Mouse (Mus musculus) urinary bladder, postnatal 4 days (tissue): ENCODE measurements around the gene Exosc1.
"Not testable (repeated sequence)": the region's sequence is repeated elsewhere in the genome, so short reads cannot be mapped to it uniquely, and the experiment has no call there.

Experiments used
- DNase-seq, 2 experiments: peaks; one replicate each; pipeline ENCODE4 v3.0.0; 2021 to 2022; ENCODE audit warnings: low spot score in 2 of 2

Exosc1 gene

DNA sequence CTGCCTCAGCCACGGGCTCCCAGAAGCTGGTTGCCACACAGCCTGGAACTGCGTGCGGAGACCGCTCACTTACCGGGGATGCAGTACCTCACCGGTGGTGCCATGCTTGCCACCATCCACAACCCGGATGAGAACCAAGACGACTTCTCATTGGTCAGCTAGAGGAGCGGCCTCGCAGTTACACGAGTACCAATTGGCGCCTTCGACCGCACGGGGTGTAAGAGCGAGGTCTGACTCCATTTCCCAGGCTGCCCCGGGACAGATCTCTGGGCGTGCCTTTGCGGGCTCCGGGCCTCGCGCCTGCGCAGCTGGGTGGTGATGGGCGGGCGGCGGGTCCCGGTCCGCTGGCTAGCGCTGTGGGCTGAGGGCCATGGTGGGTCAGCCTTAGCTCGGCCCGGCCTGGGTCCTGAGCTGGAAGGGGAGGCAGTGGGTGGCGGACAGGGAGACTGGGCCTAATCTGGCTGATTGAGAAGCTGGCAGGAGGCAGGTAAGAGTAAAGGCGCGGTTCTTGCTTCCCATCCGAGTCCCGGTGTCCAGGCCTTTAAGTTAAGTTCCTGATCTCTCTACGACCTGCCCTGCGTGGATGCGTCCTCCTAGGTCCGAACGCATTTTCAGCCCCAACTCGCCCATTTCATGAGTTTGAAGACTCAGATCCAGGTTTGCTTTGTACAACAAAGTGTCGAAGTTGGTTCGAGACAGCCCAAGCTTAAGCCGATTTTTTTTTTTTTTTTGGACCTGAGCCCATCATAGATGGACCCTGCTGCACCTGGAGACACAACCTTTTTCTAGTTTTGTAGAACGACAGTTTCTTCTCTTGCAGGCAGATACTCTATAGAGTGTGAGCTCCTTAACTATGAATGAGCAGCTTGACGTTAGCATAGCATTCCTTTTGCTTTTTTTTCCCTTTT lies at the start of gene Exosc1, which contains the start of gene Zdhhc16:
TSS of gene Exosc1 (minus strand) at position 245 of the 908 bp plus-strand sequence.
TSS of gene Zdhhc16 (plus strand) at position 302 of the 908 bp plus-strand sequence.
- peak; percentile 97 for DNase-seq

DNA sequence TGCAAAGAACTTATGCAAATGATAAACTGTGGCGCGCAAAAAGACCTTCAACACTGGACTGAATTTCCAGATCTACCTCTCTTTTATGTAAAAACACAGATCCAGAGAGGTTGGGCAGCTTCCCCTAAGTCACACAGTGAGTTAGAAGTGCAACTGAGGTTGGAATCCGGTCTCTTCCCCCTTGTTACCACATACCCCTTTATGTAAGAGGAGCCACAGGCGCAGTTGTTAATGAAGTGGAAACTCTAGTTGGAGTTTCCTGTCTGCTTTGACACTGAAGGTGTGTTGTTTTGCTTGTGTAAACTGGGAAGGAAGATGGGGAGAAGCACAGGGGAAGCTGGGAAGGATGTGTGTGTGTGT lies 49.5 kb upstream of the Exosc1 start:
- no peak for DNase-seq

DNA sequence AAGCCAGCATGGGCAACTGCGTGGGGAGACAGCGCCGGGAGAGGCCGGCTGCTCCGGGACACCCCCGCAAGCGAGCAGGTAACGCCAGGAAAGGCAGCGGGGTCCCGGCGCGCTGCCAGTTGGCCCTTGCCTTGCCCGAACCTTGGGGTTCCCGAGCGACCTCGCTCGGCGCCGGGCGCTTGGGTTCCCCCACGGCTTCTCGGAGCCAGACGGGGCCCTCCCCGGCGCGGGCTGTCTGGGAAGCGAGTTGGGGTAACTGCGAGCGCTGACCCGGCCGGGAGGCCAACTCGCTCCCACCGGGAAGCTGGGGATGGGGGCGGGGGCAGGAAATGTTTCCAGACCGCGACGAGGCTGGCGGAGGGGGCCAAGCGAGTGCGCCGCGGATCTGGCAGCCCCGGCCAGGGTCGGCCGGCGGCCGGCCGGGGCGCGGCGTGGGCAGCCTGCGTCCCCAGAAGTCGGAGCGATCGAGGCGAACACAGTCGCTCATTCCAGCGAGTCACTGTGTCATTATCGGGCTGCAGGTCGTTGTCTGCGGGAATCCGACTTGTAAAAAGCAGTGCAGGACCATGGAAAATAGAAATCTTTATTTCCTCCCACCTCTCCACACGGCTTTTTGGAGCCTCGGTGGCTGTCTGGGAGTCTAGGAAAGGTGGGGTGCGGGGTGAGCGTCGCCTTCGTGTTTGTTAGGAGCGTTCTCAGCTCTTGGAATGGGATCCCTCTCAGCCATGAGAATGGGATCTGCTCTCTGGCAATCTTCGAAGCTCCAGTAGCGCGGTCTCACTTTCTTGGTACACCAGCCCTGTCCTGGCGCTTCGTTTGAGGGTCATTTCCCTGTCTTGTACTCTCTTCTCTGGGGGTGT lies 48.9 kb upstream of the Exosc1 start:
- DNase-seq = peak; percentile 52 to 68

DNA sequence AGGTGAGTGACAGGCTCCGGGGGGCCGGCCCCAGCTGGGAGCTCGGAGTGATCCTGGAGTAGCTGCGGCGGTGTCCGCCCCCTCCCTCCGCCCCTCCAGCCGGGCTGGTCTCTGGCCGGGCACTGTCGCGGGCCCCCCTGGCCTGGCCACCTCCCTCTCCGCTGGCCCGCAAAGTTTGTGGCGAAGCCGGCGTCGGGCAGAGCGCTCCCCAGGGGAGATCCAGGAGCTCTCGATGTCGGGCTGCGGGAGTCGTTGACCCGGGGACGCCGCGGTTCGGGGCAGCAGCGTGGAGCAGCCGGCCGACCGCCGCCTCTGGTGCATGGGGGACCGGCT lies 48.3 kb upstream of the Exosc1 start, which contains the start of gene Ubtd1:
TSS of gene Ubtd1 (plus strand) at position 169 of the 333 bp plus-strand sequence.
- DNase-seq = no peak

DNA sequence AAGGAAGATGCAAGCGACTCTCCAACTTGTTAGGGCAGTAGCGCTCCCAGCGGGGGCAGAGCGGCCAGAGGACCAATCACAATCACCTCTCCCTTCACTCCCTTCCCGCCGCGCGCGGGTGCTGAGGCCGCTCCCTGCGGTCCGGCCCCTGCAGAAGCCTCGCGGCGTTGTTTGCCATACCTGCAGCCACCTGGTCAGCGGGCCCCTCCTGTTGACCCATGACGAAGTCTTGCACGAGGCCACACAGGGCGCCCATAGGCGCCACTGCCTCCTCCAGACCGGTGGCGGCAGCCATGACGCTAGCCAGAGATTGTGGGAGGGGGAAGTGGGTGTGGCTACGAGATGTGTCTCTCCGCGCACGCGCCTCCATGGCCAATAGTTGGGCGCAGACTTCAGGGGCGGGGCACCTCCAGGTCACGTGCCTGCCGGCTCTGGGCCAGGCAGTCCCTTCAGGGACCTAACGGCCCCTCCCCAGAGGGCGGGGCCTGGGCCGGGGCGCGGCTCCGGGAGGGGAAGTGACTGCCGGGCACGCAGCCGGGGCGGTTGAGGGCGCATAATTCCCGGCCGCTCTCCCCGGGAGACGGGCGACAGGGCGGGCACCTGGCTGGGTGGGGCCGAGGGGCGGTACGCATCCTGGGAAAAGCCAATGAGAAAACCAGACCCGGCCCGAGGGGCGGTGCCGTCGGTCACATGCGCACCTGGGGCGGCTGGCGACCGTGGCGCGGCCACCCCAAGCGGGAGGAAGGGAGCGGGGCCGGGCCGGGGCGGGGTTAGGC lies 47.8 kb upstream of the Exosc1 start, which contains the start of gene Mms19:
TSS of gene Mms19 (minus strand) at position 339 of the 776 bp plus-strand sequence.
- DNase-seq = peak; percentile 99

DNA sequence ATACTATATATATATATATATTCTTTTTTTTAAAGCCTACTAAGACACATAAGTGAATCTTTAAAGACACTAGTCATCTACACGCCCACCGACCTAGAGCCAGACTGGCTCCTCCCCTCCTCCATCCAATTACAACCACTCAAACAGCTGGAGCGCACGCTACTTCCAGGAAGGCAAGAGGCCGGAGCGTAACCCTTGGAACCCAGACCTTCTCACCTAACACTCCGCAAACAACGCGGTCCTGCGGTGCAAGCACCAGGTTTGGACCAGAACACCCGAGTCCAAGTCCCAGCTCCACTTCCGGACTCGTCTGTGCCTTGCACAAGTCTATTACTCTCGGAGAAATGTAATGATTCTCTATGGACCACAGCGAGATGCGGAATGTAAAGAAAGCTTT lies 47.2 kb upstream of the Exosc1 start:
- DNase-seq = peak in 1 of 2 experiments; percentile 31

DNA sequence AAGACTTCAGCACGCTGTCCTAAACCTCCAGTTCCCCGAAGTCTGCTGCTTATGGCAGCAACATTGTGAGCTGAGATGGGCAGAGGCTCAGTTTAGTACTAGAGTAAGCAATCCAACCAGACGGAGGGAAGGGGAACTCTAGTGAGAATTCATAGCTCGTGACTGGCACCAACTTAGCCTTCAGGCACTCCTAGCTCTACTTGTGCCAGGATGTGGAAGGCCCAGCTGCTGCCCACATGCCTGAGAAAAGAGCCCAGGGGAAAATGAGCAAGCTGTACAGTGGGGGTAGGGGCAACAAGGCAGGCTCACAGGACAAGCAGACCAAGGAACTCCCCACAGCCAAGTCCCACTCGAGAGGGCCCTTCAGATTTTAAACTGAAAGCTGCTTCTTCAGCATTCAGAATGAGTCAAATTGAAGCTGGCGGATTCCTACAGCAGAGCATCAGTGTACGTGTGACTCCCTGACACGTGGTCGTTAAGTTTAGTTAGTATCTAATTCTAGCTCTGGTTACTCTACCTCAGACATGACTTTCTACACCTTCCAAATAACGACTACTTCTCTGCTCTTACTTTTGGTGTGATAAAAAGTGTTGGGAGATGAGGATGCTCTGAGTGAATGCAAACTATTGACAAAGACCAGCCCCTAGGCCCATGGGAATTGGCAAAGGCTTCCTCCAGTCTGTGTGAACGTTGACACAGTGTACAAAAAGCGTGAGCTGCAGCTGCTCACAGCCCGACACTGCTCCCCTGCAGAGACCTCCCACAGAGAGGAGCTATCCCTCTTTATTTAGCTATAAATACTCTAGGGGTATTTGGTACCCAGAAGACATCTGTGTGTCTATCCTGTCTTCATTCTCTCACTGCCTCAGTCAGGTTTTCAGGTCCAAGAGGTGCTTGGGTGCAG lies 40.9 kb upstream of the Exosc1 start:
- no peak for DNase-seq

DNA sequence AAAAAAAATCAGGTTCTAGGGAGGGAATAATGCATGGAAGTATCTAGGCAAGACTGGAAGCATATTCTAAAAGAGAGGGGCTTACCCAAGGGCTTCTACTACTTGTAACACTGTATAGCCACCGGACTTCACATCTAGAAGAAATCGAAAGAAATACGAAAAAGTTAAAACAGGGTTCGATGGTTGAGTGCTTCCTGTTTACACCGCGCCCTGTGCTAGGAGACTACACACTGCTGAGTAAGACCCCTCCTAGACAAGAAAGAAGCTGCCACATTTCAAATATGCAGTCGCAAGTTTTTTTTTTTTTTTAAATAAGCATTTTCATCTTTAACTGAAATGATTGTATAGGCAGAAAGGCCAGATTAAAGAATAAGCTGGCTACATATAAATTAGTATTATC lies 36.4 kb upstream of the Exosc1 start:
- no peak for DNase-seq

DNA sequence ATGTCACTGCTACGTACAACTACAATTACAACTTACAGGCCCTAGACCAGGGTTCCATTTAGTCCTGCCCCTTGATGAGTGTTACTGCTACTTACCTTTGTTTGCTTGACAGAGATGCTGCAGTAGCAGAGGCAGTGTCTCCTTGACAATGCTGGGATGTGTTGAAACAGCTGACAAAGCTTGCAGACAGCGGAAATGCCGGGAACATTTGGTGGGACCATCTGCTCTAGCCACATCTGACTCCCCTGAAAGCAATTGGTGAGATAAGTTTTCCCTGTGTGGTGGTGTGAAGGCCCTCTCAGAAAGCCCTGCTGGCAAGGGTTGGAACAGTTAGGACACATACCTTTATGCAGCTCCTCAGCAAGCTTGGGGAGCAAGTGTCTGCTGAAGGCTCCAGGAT lies 20.4 kb upstream of the Exosc1 start:
- no peak for DNase-seq

DNA sequence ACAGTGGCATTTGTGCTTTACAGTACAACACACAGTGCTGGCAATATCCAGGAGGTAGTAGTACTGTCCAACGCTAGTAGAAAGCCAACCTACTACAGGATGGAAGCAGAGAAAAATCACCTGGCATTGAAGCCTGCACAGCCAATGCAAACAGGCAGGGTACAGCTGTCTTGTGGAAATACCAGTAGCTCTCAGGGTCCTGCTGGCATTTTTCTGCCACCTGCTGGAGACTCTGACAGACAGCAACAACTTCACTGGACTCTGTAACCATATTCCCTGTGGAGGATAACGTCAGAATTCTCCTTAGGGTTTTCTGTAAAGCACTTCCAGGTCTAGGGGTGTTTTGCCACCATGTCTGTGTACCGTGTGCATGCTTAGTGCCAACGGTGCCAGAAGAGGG lies 19.1 kb upstream of the Exosc1 start:
- DNase-seq = no peak

DNA sequence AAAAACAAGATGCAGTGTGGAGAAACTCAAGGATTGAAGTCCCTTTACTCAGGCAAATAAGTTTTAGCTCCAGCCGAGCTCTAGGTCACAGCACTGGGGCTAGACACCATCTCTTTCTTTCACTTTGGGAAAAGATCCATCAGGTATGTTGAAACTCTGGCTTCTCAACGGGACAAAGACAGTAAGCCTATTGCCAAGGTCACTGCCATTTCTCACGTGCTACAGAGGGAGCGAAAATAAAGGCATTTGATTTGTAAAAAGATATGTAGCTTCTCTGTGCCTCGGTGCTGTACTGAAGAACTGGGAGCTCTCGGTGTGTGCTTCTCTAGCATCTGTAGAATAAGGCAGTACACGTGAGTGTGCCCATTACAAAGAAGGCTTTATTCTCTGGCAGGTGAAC lies 10.6 kb upstream of the Exosc1 start:
- DNase-seq = no peak

DNA sequence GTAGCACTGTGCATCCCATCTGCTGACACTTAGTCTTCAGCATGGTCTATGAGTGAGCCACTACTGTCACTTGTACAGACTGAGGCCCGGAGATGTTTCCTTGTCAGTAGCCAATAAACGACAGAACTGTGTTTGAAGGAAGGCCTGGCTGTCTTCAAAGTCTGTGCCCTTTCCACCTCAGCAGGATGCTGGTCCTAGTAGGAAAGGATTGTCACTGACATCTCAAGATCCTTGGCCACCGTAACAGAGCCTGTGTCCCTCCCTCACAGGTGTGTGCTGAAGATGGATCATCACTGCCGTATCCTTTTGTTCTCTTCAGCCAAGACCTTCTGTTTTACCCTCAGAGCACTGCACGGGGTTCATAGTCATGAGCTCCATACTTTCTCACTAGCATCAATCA lies 5.3 kb upstream of the Exosc1 start:
- no peak for DNase-seq

DNA sequence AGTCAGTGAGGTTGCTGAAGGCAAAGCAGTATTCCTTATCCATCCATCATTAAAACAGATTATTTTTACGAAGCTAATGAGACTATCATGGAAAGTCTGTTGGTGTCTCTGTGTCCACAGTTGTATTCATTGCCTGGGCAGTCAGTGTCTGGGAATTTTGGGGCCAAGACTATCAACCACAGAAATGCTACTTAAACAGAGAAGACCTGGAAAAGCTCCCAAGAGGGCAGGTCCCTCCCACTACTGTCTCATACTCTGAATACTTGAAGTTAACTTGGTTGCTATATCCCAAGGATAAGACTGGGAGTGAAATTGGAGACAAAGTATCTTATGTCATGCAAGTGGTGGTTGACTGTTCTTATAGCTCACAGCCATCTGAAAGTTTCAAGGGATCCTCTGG lies 2.7 kb upstream of the Exosc1 start:
- no peak for DNase-seq

DNA sequence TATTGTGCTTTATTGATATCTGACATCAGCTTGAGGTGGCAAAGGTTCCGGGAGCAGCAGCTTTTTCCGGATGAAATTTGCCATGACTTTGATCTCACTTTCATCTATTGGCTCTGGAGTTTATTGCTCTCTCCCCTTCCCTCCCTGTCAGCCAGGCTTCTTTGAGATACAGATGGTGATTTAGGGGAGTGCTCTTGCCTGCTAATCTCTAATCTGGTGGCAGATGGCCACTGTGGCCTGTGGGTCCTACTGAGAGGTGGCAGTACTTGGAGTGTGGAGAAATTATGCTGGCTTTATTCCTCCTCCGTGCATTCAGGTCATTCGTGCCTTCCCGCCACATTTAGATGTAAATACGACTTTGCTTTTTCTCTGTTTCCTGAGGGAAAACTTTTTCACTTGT lies 901 bp upstream of the Exosc1 start:
- DNase-seq = no peak

DNA sequence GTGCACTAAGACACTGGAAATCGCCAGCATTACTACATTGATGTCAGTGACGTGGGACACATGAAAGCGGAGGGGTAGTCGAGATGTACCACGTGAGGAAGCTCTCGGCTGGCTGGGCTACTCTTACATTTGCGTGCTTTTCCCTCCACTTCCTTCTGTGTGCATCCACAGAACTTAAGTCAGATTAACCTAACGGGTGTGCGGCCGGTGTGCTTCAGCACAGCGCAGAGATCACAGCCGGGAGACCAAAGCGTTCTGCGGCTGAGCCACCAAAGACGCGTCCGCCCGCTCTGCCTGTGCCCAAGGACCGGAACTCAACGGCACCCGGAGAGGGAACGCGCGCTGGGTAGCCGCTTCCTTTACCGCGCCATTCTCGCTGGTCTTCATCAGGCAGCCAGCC lies 537 bp downstream of the Exosc1 start:
- no peak for DNase-seq

DNA sequence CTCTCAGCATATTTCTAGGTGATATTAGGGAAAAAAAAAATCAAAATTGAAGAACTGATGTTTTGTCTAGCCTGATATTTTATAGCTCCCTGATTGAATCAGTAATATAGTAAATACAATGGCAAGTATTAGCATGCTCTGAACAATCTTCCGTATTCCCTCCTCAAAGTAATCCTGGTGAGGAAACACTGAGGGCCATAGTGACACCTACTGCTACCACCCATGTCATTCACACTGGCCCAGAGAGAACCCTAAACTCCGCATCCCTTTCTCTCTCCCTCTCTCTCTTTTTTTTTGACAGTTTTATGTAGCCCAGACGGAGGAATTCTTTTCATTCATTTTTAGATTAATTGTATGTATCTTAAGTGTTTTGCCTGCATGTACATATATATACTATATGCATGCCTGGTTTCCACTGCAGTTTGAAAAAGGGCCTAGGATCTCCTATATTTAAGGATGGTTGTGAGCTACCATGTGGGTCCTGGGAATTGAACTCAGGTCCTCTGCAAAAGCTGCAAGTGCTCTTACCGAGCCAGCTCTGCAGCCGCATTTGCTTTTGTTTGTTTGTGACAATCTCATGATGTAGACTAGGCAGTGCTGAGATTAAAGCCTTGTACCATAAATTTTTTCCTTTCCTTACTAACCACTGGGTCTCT lies 12.7 kb downstream of the Exosc1 start:
- no peak for DNase-seq

DNA sequence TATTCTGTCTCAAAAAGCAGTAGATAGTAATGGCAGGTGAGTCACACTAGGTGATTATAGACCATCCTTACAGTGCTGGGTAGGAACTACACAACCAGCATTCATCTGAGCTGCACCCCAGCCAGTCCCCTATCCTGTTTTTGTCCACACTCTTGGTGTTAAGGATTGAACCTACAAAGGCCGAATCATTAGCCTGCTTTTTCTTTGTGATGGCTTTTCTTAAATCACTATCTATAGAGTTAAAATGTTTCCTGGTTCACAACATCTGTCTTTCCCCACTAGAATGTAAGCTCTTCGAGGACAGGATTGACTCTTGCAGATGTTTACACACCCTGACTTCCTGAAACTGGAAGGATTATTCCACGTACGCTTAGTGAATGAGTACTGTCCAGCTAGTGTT lies 13.8 kb downstream of the Exosc1 start:
- no peak for DNase-seq

DNA sequence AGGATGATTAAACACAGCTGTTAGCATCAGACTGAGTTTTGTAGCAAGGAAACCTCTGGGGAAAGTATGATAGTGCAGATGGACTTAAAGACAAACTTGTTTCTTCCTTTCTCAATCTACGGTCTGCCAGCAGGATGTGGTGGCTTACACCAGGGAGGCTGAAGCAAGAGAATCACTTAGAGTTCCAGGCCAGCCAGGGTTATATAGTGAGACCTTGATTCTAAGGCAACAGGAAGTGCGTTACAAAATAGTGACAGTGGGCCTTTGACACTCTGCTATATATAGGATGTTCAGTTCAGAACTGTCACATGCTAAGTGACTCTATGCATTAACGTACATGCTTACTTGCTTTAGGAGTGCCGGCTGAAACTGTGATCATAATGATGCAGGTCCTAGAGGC lies 16.4 kb downstream of the Exosc1 start:
- no peak for DNase-seq

DNA sequence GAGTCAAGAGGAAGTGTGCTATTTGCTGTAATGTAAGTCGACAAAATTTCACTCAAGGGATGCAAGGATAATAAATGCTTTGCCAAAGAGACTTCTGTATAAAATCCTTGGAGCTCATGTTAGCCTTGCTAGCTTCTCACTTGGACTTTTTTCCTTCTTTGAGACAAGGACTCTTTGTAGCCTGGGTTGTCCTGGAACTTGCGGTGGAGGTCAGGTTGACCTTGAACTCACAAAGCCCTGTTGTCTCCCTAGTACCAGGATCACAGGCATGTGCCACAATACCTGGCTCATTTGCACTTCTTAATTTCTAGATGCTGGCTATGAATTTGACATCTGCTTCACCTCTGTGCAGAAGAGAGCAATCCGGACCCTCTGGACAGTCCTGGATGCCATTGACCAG lies 17.9 kb downstream of the Exosc1 start:
- no peak for DNase-seq

DNA sequence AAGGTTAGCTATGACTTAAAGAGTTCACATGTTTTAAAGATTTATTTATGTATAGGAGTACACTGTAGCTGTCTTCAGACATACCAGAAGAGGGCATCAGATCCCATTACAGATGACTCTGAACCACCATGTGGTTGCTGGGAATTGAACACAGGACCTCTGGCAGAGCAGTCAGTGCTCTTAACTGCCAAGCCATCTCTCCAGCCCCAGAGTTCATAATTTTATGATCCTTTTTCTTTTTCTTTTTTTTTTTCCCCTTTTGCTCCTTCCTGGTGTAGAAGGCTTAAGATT lies 18.7 kb downstream of the Exosc1 start:
- DNase-seq = not testable (repeated sequence)
